16 mouse cellular contexts compared by ENCODE assay signal in the genomic region with DNA sequence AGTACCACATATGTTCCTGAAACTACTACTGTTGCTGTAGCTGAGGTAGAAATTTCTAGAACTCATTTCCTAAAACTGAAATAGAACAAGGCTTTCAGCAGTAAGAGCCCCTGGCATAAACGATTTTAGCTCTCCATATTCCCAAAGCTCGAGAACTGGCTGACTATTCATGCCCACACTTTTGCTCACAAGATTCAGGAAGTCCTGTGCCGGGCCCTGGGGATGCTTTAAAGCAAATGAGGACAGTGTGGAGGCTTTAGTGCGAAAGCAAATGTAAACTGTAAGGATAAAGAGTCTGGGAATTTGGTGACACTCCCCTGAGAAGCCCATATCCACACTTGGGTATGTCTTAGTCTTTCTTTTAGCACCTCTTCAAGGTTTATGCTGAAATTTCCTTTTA.
"Had no signal": no experiment of that assay in that cellular context is flagged by ENCODE, and none has a peak within 500 bp of the region (broad histone marks: within the 10 kb centered on the region; RNA-seq: fewer than 3 reads in every experiment).

No protein-coding gene starts in this region.

- ATAC-seq: intestine, postnatal 0 days; midbrain, embryonic 15.5 days had no signal

- H3K27me3 ChIP-seq: kidney, embryonic 15.5 days; liver, embryonic 13.5 days; midbrain, embryonic 12.5 days; midbrain, embryonic 15.5 days; neural tube, embryonic 12.5 days; neural tube, embryonic 15.5 days had no signal

- H3K27ac ChIP-seq: kidney, embryonic 15.5 days; liver, embryonic 13.5 days; macrophage; midbrain, embryonic 12.5 days; midbrain, embryonic 15.5 days; neural tube, embryonic 12.5 days; neural tube, embryonic 15.5 days had no signal

- H3K9ac ChIP-seq: kidney, embryonic 15.5 days; liver, embryonic 13.5 days; midbrain, embryonic 12.5 days; midbrain, embryonic 15.5 days; neural tube, embryonic 12.5 days; neural tube, embryonic 15.5 days had no signal

- H3K36me3 ChIP-seq: kidney, embryonic 15.5 days; liver, embryonic 13.5 days; midbrain, embryonic 12.5 days; midbrain, embryonic 15.5 days; neural tube, embryonic 12.5 days; neural tube, embryonic 15.5 days had no signal

- H3K4me2 ChIP-seq: kidney, embryonic 15.5 days; liver, embryonic 13.5 days; midbrain, embryonic 12.5 days; midbrain, embryonic 15.5 days; neural tube, embryonic 12.5 days; neural tube, embryonic 15.5 days had no signal

- H3K9me3 ChIP-seq: kidney, embryonic 15.5 days; liver, embryonic 13.5 days; midbrain, embryonic 12.5 days; midbrain, embryonic 15.5 days; neural tube, embryonic 12.5 days; neural tube, embryonic 15.5 days had no signal

- DNase-seq: kidney, adult 2 months; kidney, postnatal 10 days; kidney, postnatal 36 days; layer of hippocampus, adult 9-11 months; liver, embryonic 13.5 days; lung, adult 2 months; thymus, adult 2 months; thymus, postnatal 14 days; thymus, postnatal 4 days had no signal

- H3K4me3 ChIP-seq: kidney, embryonic 15.5 days; liver, embryonic 13.5 days; midbrain, embryonic 12.5 days; midbrain, embryonic 15.5 days; neural tube, embryonic 12.5 days; neural tube, embryonic 15.5 days had no signal

- H3K4me1 ChIP-seq: liver, embryonic 13.5 days; midbrain, embryonic 12.5 days; midbrain, embryonic 15.5 days; neural tube, embryonic 12.5 days; neural tube, embryonic 15.5 days had no signal
